ENCODE assay signal across 10 mouse cellular contexts in genomic region chr5:31082355-31082754, GRCm38 (mm10). TPM values are rescaled to one million over a fixed set of nuclear protein-coding genes. Genes with fewer than 3 reads are reported as not detected.
A peak's percentile ranks its signal among the peaks of the same experiment; 100 is the strongest.
DNase-seq lines count a peak whose midpoint lies in the region; ATAC-seq and TF ChIP-seq lines count a peak whose summit lies in the region.
"Had no signal": no experiment of that assay in that cellular context is flagged by ENCODE, and none has a peak within 500 bp of the region (broad histone marks: within the 10 kb centered on the region; RNA-seq: fewer than 3 reads in every experiment).

No protein-coding gene starts in this region.

- no peaks in the 10 kb centered on the region for H3K27me3 ChIP-seq in intestine, embryonic 16.5 days (replicated peaks; ENCODE audit: control insufficient read depth, insufficient read depth, low read length)
- H3K27me3 ChIP-seq in neural tube, embryonic 15.5 days (replicated peaks), result no peaks in the 10 kb centered on the region

- WGBS in intestine, embryonic 16.5 days, result 20% methylated on average over 5 of the region's 5 CpGs
- WGBS in lung, adult 2 months, result 18% methylated on average over 5 of the region's 5 CpGs
- 10% methylated on average over 5 of the region's 5 CpGs for WGBS in neural tube, embryonic 15.5 days

- H3K4me2 ChIP-seq in intestine, embryonic 16.5 days (ENCODE audit: low read depth, low read length), result no peak overlapping the region
- H3K4me2 ChIP-seq in neural tube, embryonic 15.5 days, result no peak overlapping the region

- no peaks in the 10 kb centered on the region for H3K9me3 ChIP-seq in intestine, embryonic 16.5 days (ENCODE audit: control insufficient read depth, low read length)
- H3K9me3 ChIP-seq in neural tube, embryonic 15.5 days (replicated peaks), result no peaks in the 10 kb centered on the region

- DNase-seq in right cerebral cortex, adult 2 months (ENCODE audit: low spot score in 2 of 2), result peak; percentile 63 to 66
- DNase-seq in right cerebral cortex, postnatal 36 days (ENCODE audit: low spot score in 2 of 2), result no peak
- DNase-seq in adrenal gland, adult 2 months, result peak; percentile 55
- DNase-seq in gastrocnemius, postnatal 10 days, result peak; percentile 72
- DNase-seq in lung, adult 2 months, result peak; percentile 43
- DNase-seq in cerebellum, adult 11-12 months, result no peak

- H3K36me3 ChIP-seq in intestine, embryonic 16.5 days (ENCODE audit: control insufficient read depth, insufficient read depth, low read length), result peaks cover 12% of the 10 kb centered on the region; the same call in 1 of the 2 replicates
- H3K36me3 ChIP-seq in neural tube, embryonic 15.5 days, result peaks cover 18% of the 10 kb centered on the region

- no peak overlapping the region for H3K4me3 ChIP-seq in intestine, embryonic 16.5 days (ENCODE audit: low read length)
- no peak overlapping the region for H3K4me3 ChIP-seq in lung, adult 2 months (replicated peaks; ENCODE audit: extremely low read depth, low read depth, low read length)
- H3K4me3 ChIP-seq in neural tube, embryonic 15.5 days (replicated peaks), result no peak overlapping the region
- H3K4me3 ChIP-seq: erythroblast, embryonic 14.5 days; myocyte had no signal

- no peak for TF ChIP-seq POLR2A in lung, adult 2 months (IDR thresholded peaks at IDR 0.05; ENCODE audit: borderline replicate concordance, extremely low read depth, low read depth, low read length)

- 0 out of 2 replicates have a peak, but pooled peaks cover 7% of the 10 kb centered on the region for H3K4me1 ChIP-seq in intestine, embryonic 16.5 days (ENCODE audit: control insufficient read depth, insufficient read depth, low read length)
- no peaks in the 10 kb centered on the region for H3K4me1 ChIP-seq in lung, adult 2 months (ENCODE audit: control insufficient read depth, insufficient read depth, low read length)
- peaks cover 22% of the 10 kb centered on the region for H3K4me1 ChIP-seq in neural tube, embryonic 15.5 days

- no peak overlapping the region for H3K27ac ChIP-seq in intestine, embryonic 16.5 days (ENCODE audit: low read length)
- H3K27ac ChIP-seq in neural tube, embryonic 15.5 days (replicated peaks), result peak overlapping the region; percentile 58; the same call in 1 of the 2 replicates

- H3K9ac ChIP-seq in intestine, embryonic 16.5 days (ENCODE audit: low read depth, low read length), result no peak overlapping the region
- H3K9ac ChIP-seq in neural tube, embryonic 15.5 days (replicated peaks), result no peak overlapping the region

- 0 out of 2 replicates have a peak, but pooled peaks have one; percentile 23 for ATAC-seq in intestine, embryonic 16.5 days
- no peak for ATAC-seq in neural tube, embryonic 15.5 days (ENCODE audit: low FRiP score)

- peak; percentile 62 for TF ChIP-seq CTCF in lung, adult 2 months (IDR thresholded peaks at IDR 0.05; ENCODE audit: insufficient read depth, low read length)

RNA-seq across cellular contexts. Expression of gene Dnajc5g, which starts 23.7 kb away (rescaled TPM):
- not detected for total RNA-seq in adrenal gland, adult 2 months (2021)
- polyA plus RNA-seq in adrenal gland, adult 2 months (2012; rRNA removed), result not detected in 2 replicates
- total RNA-seq in gastrocnemius, postnatal 10 days (2021), result not detected
- polyA plus RNA-seq in intestine, embryonic 16.5 days (2015; fragmentation: Nextera tagmentation; extraction: Ambion mirVana), result not detected in 2 replicates
- not detected in 2 replicates for polyA plus RNA-seq in lung, adult 2 months (2012; rRNA removed)
- not detected in 2 replicates for polyA plus RNA-seq in neural tube, embryonic 15.5 days (2015; fragmentation: Nextera tagmentation; extraction: Ambion mirVana)
- polyA plus RNA-seq: erythroblast, embryonic 14.5 days; myocyte had no signal

RNA-seq across cellular contexts. Expression of gene Slc30a3, which starts 25.7 kb away (rescaled TPM):
- total RNA-seq in adrenal gland, adult 2 months (2021), result not detected
- polyA plus RNA-seq in adrenal gland, adult 2 months (2012; rRNA removed), result not detected in 2 replicates
- under 1 TPM; 0.27 to 0.28 TPM for total RNA-seq in gastrocnemius, postnatal 10 days (2021)
- 0.12 and 0.15 TPM in 2 replicates for polyA plus RNA-seq in intestine, embryonic 16.5 days (2015; fragmentation: Nextera tagmentation; extraction: Ambion mirVana)
- 0.10 TPM in 1 of 2 replicates, not detected in the other for polyA plus RNA-seq in lung, adult 2 months (2012; rRNA removed)
- 44.9 and 55.5 TPM in 2 replicates for polyA plus RNA-seq in neural tube, embryonic 15.5 days (2015; fragmentation: Nextera tagmentation; extraction: Ambion mirVana)
- polyA plus RNA-seq: erythroblast, embryonic 14.5 days had no signal

RNA-seq across cellular contexts. Expression of gene Cad, which starts 27.8 kb away (rescaled TPM):
- 10 to 100 TPM; 17.5 to 33.1 TPM for total RNA-seq in adrenal gland, adult 2 months (2021)
- 43.2 and 48.0 TPM in 2 replicates for polyA plus RNA-seq in adrenal gland, adult 2 months (2012; rRNA removed)
- total RNA-seq in gastrocnemius, postnatal 10 days (2021), result 10 to 100 TPM; 20.0 to 29.6 TPM
- polyA plus RNA-seq in intestine, embryonic 16.5 days (2015; fragmentation: Nextera tagmentation; extraction: Ambion mirVana), result 16.8 and 18.2 TPM in 2 replicates
- 27.6 and 28.6 TPM in 2 replicates for polyA plus RNA-seq in lung, adult 2 months (2012; rRNA removed)
- polyA plus RNA-seq in neural tube, embryonic 15.5 days (2015; fragmentation: Nextera tagmentation; extraction: Ambion mirVana), result 11.6 and 13.5 TPM in 2 replicates

RNA-seq across cellular contexts. Expression of gene Slc5a6, which starts 33.6 kb away (rescaled TPM):
- total RNA-seq in adrenal gland, adult 2 months (2021), result 10 to 100 TPM; 27.7 to 39.6 TPM
- polyA plus RNA-seq in adrenal gland, adult 2 months (2012; rRNA removed), result 88.3 and 93.5 TPM in 2 replicates
- 1 to 10 TPM; 2.9 to 3.5 TPM for total RNA-seq in gastrocnemius, postnatal 10 days (2021)
- 18.8 TPM in 2 replicates for polyA plus RNA-seq in intestine, embryonic 16.5 days (2015; fragmentation: Nextera tagmentation; extraction: Ambion mirVana)
- 16.3 and 19.1 TPM in 2 replicates for polyA plus RNA-seq in lung, adult 2 months (2012; rRNA removed)
- polyA plus RNA-seq in neural tube, embryonic 15.5 days (2015; fragmentation: Nextera tagmentation; extraction: Ambion mirVana), result 16.7 and 17.8 TPM in 2 replicates

RNA-seq across cellular contexts. Expression of gene Trim54, which starts 34.2 kb away (rescaled TPM):
- total RNA-seq in adrenal gland, adult 2 months (2021), result not detected
- polyA plus RNA-seq in adrenal gland, adult 2 months (2012; rRNA removed), result not detected in 2 replicates
- total RNA-seq in gastrocnemius, postnatal 10 days (2021), result 100 to 1,000 TPM; 161 to 173 TPM
- not detected in 2 replicates for polyA plus RNA-seq in intestine, embryonic 16.5 days (2015; fragmentation: Nextera tagmentation; extraction: Ambion mirVana)
- polyA plus RNA-seq in lung, adult 2 months (2012; rRNA removed), result 3.8 and 14.9 TPM in 2 replicates
- 0.33 and 1.5 TPM in 2 replicates for polyA plus RNA-seq in neural tube, embryonic 15.5 days (2015; fragmentation: Nextera tagmentation; extraction: Ambion mirVana)
- polyA plus RNA-seq: erythroblast, embryonic 14.5 days had no signal

Comparison
In these comparisons a context has a peak if more than half of its experiments do, and no peak if none do; other contexts are left out.
1. DNase-seq: peak in right cerebral cortex, adult 2 months (2 of 2), adrenal gland, adult 2 months (single experiment), gastrocnemius, postnatal 10 days (single experiment) and lung, adult 2 months (single experiment); none in right cerebral cortex, postnatal 36 days (0 of 2) and cerebellum, adult 11-12 months (single experiment).
2. RNA of gene Slc30a3, which starts 25.7 kb away (polyA plus RNA-seq): 44.9 to 55.5 TPM in neural tube, embryonic 15.5 days; 0.12 to 0.15 TPM in intestine, embryonic 16.5 days, 0.10 TPM in lung, adult 2 months and not detected in adrenal gland, adult 2 months; every median in the first group is over 10 times any median in the second.